Mouse (Mus musculus): Measurements from ENCODE around the gene Upf2.

DNA sequence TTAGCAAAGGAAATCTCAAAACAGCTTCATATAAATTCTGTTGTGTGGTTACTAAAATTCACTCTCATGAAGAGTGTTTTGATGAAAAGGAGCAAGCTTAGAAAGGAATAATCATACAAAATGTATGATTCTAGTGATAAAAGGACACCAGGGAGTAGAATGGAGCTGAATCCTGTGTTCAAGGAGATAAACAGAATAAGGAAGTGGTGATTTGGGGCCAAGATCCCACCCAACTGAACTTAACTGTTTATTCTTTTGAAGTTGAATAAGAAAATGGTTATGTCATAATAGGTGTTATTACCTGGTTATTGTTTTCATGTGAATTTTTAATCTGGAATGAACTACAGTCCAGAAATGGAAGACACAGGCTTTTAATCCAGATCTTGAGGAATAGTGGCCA is 69.3 kb downstream of the Upf2 start:
- TF ChIP-seq CTCF (IDR thresholded peaks at IDR 0.05; ENCODE audit: extremely low read depth, insufficient read depth, insufficient read length, insufficient replicate concordance) (no peak), POLR2A (IDR thresholded peaks at IDR 0.05; ENCODE audit: low read depth, low read length) (no peak)

Data from spleen, adult 2 months (tissue).